Mouse (Mus musculus) cerebellum, adult 11-12 months (tissue): ENCODE results near the gene Ddr1.

Source experiments
- DNase-seq: peaks from one replicate; pipeline ENCODE4 v3.0.0; 2022

Ddr1 gene

GRCm38 (mm10) chr17:35689936-35690645 is 14.3 kb downstream of the Ddr1 start:
- no peak for DNase-seq

GRCm38 (mm10) chr17:35688347-35689175 is 15.9 kb downstream of the Ddr1 start:
- DNase-seq, result no peak

- DNase-seq, result no peak
These were observed 19.4 kb downstream of the Ddr1 start for GRCm38 (mm10) chr17:35685061-35685460.

GRCm38 (mm10) chr17:35681986-35682385 is 22.4 kb downstream of the Ddr1 start:
- DNase-seq, result no peak

GRCm38 (mm10) chr17:35680591-35680990 is 23.8 kb downstream of the Ddr1 start:
- DNase-seq, result no peak

- peak; percentile 91 for DNase-seq
These were observed 30.9 kb downstream of the Ddr1 start, which contains the start of gene Gtf2h4 for GRCm38 (mm10) chr17:35673416-35674035. Gtf2h4 (minus strand) TSS chr17:35673739.

- peak; percentile 58 for DNase-seq
These were observed 31.9 kb downstream of the Ddr1 start for GRCm38 (mm10) chr17:35672527-35672926.

GRCm38 (mm10) chr17:35671846-35672245 is 32.6 kb downstream of the Ddr1 start:
- no peak for DNase-seq

- DNase-seq, result no peak
These were observed 34.7 kb downstream of the Ddr1 start for GRCm38 (mm10) chr17:35669731-35670130.

GRCm38 (mm10) chr17:35667334-35668065 is 36.9 kb downstream of the Ddr1 start, which contains the start of gene Vars2:
Vars2 (minus strand) TSS chr17:35667592.
- DNase-seq, result peak; percentile 97

- DNase-seq, result no peak
These were observed 37.6 kb downstream of the Ddr1 start for GRCm38 (mm10) chr17:35666851-35667256.

- no peak for DNase-seq
These were observed 38.4 kb downstream of the Ddr1 start for GRCm38 (mm10) chr17:35665957-35666515.

- DNase-seq, result no peak
These were observed 51.3 kb downstream of the Ddr1 start for GRCm38 (mm10) chr17:35653086-35653485.

- no peak for DNase-seq
These were observed 55.0 kb downstream of the Ddr1 start for GRCm38 (mm10) chr17:35649429-35649828.

- no peak for DNase-seq
These were observed 60.7 kb downstream of the Ddr1 start, which contains the start of gene Mucl3 for GRCm38 (mm10) chr17:35643609-35644236. Mucl3 (minus strand) TSS chr17:35643695.

- no peak for DNase-seq
These were observed 65.1 kb downstream of the Ddr1 start for GRCm38 (mm10) chr17:35639352-35639751.

GRCm38 (mm10) chr17:35638475-35639190 is 65.8 kb downstream of the Ddr1 start:
- no peak for DNase-seq

GRCm38 (mm10) chr17:35636363-35636762 is 68.1 kb downstream of the Ddr1 start:
- DNase-seq, result peak; percentile 44

- peak; percentile 71 for DNase-seq
These were observed 68.7 kb downstream of the Ddr1 start for GRCm38 (mm10) chr17:35635699-35636111.

GRCm38 (mm10) chr17:35635202-35635601 is 69.2 kb downstream of the Ddr1 start:
- no peak for DNase-seq

- DNase-seq, result peak; percentile 10
These were observed 70.4 kb downstream of the Ddr1 start for GRCm38 (mm10) chr17:35633992-35634391.
